Mouse (Mus musculus): ENCODE results near the gene Psmb2.

Gene Psmb2

GRCm38 (mm10) chr4:126677054-126678003, at the start of gene Psmb2:
Gene Psmb2, plus strand, starts transcription at chr4:126677630.
- DNase-seq, result peak; percentile 99 to 100

- DNase-seq, result no peak
These were observed 45.5 kb upstream of the Psmb2 start for GRCm38 (mm10) chr4:126631922-126632321.

DNA sequence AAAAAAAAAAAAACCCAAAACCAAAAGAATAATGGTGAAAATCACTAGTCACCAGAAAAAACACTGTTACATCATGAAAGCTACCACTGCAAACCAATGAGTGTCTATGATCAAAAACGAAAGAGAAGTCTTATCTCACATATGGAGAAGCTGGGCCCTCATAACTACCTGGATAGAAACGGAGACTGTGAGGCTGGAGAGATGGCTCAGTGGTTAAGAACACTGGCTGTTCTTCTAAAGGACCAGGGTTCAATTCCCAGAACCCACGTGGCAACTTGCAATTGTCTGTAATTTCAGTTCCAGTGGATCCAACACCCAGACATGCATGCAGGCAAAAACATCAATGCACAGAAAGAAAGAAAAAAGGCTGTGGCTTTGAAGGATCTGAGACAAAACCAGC, 44.8 kb upstream of the Psmb2 start:
- no peak for DNase-seq

DNA sequence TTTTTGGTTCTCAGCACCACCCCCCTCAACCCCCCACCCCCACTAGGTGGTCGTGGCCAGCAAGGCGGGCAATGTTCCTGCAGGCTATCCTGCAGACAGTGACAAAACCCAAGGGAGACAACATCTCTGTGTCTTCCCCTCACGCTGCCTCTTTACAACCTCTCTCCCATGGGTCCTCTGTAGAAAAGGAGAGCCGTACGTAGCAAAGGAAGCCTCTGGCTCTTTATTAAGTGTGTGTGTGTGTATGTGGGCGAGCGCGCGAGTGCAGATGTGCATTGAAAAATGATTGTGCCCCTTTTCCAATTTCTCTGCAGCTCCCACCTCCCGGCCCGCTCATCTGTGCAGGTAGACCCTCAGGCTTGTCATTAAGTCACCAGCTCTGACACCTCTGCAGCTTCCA, 41.1 kb upstream of the Psmb2 start:
- no peak for DNase-seq

- peak; percentile 60 to 72 for DNase-seq
These were observed 40.0 kb upstream of the Psmb2 start for GRCm38 (mm10) chr4:126637446-126637845.

DNA sequence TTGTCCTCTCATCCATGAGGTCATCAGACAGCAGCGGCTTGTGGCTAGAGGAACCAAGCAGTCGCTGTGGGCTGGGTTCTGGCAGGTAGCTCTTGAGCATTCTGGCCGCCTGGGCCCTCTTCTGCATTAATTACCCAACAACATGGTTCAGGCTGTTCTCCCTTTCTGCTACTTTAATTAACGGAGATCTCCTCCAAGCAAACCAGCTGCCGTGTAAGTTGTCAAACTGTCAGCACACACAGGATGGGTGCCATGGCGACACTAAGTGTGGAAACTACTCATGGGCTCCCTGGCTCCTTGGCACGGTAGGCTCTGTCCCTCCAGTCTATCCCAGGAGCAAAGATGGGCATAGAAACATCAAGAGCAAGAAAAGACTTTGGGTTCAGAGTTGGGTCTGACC, 38.1 kb upstream of the Psmb2 start:
- DNase-seq, result peak; percentile 49 to 55

GRCm38 (mm10) chr4:126641901-126642300, 35.5 kb upstream of the Psmb2 start:
- DNase-seq, result no peak

DNA sequence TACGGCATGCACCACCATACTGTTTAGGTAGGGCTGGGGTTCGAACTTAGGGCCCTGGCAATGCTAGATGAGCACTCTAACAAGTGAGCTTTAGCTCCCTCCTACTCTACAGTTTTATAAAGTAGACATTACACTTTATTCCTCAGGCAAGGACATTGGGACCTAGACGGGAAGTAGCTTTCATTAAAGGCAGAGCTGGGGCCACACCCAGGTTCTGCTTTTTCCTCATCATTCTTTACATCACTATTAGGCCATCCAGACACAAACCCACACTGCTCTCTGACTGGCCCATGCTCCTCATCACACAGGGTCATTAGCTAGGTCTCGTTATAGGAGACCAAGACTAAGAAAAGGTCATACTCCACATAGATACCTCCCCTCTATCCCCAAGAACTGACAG, 33.6 kb upstream of the Psmb2 start:
- DNase-seq, result no peak

DNA sequence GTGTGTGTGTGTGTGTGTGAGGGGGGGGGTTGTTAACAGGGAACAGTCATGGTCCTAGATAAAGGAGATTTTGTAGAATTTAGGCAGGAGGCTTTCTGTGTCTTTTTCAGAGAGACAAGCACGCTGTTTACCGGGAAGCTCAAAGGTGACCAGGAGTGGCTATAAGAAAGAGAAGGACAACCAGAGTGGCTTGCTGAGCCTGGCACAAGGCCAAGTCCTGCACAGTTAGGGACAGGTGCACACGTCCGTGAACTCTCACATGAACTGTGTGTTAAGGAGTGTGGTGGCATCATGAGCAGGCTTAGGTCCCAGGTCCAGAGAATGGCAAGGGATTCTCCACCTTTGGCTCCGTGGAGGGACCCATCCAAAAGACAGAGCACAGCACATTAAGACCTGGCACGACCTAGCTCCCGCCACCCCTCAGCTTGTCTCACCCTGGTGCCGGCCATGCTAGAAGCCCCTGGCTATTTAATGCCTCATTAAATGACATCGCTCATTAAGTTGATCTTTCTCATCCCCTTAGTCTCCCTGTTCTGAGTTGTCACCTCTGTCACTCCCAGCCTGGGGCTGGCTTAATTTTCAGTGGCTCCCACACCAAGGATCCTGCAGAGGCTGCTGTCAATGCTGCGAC, 33.0 kb upstream of the Psmb2 start:
- DNase-seq, result no peak

DNA sequence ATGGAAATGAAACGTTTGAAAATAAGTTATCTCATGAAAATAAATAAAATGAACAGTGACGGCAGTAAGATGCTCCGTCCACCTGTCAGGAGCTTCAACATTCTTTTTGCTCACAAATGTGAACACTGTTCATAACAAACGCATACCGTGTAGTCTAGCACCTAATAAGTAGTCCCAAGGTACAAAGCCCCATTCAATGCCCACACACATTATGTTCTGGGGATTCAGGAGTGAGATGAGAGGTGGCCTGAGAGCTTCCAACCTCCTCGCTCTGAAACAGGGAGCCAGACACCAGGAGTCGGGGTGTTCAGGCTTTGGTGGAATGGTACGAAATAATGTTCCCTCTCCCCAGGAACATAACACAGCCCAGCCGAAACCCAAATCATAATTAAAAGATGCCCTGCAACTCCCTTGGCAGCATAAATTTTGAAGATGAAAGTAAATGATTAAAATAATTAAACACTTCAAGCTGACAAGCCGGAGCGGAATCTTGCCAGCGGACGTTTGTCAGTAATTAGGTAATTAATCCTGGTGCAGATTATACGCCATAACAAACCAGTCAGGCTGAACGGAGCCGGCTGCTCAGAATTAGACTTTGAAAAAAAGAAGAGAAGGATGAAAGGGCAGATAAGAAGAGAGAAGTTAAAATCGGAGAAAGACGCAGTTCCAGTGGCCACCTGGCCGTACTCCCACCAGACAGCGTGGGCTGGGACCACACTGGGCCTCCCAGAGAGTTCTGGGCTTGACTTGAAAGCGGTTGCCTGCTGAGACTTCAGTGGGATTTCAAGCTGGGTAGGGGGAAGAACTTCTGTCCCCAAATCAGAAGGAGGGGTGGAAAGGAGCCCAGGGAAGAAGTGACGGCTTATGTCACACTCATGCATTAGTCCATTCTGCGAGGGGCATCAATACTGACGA, 29.2 kb upstream of the Psmb2 start:
- peak; percentile 73 to 75 for DNase-seq

GRCm38 (mm10) chr4:126653148-126653547, 24.3 kb upstream of the Psmb2 start:
- no peak for DNase-seq

- DNase-seq, result peak; percentile 32 to 42
These were observed 22.1 kb upstream of the Psmb2 start for GRCm38 (mm10) chr4:126655356-126655755.

GRCm38 (mm10) chr4:126661249-126661648, 16.2 kb upstream of the Psmb2 start:
- peak; percentile 87 to 91 for DNase-seq

- no peak for DNase-seq
These were observed 10.4 kb upstream of the Psmb2 start for GRCm38 (mm10) chr4:126667075-126667474.

DNA sequence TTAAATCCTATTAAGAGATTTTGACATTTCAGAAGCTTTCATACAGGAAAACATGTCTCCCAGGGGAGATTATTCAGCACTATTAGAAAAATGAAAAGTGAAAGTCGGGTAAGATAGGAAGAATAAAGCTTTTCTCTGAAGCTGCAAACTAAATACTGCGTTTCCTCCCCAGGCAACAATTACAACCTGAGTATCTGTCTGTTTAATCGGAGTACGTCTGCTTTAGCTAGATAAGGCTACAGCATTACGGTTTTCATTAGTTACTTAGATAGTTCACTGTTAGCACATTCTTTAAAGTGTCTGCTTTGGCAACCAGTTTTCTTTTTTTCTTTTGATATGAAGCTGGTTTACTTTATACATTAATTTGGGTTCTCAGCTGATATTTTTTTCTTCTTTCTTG, 4.9 kb downstream of the Psmb2 start:
- no peak for DNase-seq

GRCm38 (mm10) chr4:126683084-126683483, 5.7 kb downstream of the Psmb2 start:
- no peak for DNase-seq

DNA sequence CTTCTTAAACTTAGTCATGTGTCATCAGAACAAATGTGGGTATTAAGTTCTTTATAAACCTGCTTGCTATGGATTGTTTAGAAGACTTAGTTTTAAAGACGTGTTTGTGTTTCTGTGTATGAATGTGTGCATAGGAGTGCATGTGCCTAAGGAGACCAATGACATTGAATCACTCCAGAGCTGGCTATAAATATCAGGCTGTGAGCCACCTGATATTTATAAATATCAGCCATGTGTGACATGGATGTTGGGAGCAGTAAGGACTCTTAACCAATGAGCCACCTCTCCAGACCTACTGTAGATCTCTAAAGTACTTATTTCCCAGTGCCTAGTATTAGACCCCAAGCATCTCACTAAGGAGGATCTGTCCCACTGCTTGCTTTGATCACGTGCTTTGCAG, 12.0 kb downstream of the Psmb2 start:
- DNase-seq, result no peak

DNA sequence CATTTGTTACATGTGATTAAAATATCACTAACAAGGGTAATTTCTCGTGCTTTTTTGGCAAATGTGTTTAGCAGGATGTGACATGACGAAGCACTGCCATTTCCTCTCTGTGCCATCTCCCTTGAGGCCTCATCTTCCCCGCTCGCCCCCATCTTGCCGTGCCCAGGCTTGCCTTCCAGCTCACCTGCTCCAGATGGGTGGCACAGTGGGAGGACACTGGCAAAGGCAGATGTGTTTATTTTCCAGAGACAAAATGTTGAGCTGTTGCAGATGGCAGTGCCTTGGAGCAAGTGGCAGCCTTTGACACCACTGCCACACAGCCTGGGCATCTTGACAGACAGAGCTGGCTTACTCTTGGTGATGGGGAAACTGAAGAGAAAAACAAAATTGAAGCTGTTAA, 15.6 kb downstream of the Psmb2 start:
- DNase-seq, result no peak

DNA sequence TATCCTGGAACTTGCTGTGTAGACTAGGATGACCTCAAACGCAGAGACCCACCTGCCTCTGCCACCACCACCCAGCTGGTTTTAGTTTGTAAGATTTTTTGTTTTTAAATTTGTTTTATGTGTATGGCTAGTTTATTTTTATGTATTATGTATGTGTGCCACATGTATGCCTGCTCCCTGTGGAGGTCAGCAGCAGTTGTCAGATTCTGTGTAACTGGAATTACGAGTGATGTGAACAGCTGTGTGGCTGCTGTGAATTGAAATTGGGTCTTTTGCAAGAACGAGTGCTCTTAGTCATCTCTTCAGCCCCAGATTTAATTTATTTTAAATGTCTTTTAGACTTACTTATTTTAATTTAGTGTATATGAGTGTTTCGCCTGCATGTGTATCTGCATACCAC, 19.5 kb downstream of the Psmb2 start:
- DNase-seq, result no peak

DNA sequence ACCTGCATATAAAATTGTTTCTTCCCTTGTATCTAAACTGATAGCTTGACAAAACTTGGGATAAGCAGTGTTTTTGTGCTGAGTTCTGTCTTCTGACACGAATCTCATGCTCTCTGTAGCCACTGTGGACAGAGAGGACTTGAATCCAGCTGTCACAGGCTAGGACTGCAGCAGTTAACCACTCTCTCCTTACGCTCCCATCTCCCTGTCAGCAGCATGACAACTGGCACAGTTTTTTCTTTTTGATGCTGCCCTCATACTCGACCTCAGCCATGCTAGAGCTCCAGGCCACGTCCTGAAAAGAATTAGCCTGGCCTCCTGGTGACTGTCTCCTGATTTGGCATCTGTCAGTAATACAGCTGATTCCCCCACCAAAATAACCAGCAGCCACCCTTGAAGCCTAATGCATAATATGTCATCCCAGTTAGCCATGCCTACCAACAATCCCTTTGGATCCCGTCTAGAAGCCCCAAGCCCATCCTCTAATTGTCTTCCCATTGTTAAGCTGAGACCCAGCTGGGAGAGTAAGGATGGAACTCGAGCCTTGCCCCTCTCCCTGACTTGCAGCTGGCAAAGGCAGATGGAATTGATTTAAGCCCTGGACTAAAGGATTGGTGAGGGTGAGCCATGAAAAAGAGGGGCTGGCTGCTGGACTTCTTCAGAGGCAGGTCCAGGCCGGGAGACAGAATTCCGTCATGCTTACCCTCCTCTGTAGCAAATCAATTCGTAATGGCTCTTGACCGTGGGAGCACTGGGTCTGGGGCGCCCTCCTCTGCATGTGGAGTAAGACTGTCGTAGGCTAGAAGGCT, 29.4 kb downstream of the Psmb2 start:
- DNase-seq, result peak; percentile 15 to 17

DNA sequence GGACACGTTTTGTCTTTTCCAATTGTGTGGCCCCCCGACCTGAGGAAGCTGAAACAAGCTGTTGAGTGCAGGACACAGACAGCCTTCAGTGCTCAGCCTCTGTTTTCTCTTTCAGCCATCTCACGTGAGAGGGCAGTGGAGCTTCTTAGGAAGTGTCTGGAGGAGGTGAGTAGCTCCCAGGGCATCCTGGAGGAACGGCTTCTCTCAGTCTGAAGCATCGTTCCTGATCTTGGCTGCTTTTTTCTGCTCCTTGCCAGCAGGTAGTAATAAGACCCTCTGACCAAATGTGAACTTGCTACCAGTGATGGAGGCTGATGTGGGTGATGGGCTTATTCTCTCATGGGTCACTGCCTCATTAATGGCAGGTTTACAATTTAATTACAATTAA, 30.0 kb downstream of the Psmb2 start:
- DNase-seq, result no peak

DNA sequence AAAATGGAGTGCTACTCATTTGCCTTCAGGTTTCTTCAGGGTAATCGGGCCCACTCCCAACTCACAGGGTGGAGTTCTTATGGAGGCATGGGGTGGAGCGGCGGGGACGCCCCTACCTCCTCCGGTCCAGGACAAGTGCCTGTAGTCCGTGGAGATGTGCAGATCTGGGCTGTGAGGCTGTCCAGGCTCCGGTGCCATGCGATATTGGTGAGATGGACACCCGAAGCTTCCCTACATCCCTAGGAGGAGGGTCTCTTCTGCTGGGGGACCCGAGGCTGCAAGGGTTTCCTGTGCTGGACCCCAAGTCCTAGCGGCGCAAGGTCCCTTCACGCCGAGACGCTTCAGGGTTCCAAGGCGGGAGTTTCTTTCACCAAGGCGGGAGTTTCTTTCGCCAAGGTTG, 54.7 kb downstream of the Psmb2 start:
- DNase-seq, result no peak
